Mouse (Mus musculus) testis, adult 10 weeks (tissue): Measurements from ENCODE around the gene Ang6. TPM values are rescaled to one million over a fixed set of nuclear protein-coding genes. Genes with fewer than 3 reads are reported as not detected.

Experiments
- polyA plus RNA-seq: library from polyadenylated mRNA; stranded (reverse); fragments of 350-450 nt; fragmentation: Illumina TruSeq; extraction: RNeasy Lipid Tissue Mini Kit (QIAGEN cat#74804); gene quantifications from one replicate; pipeline ENCODE4 v1.2.3, GENCODE M21; 2014; ENCODE audit warnings: low read depth, low replicate concordance

Gene Ang6
- not detected for polyA plus RNA-seq

DNA sequence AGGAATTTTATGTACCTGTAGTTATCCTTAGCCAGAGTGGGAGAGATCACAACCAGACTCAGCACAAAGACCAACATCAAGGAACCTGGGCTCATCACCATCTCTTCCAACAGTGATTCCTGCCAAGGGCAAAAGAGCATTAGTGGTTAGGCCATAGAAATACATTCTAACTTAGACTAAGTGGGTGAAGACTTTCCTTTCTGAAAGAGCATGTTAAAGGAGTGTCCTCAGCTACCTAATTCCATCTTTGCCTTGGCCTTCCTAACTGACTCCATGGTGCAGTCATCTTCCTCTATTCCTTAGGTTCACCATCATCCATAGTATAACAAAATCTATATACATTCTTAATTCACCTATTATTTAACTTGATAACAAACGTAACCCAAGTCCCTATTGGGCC, at the start of gene Ang6:
Ang6 (minus strand) TSS at position 101 of the 400 bp plus-strand sequence.

GRCm38 (mm10) chr14:43956769-43957168, 45.3 kb downstream of the Ang6 start, which contains the start of gene Ang5:
TSS of gene Ang5 (plus strand) at chr14:43957069.

Other genes with a start within 250 kb of the Ang6 start
- gene Gm8180, start 217.5 kb downstream of the Ang6 start, polyA plus RNA-seq = 8.0 TPM
- 0.35 TPM for gene Ear1, start 126.8 kb downstream of the Ang6 start, polyA plus RNA-seq
- gene Ear10, start 78.7 kb downstream of the Ang6 start, polyA plus RNA-seq = not detected
- gene Gm8113, start 76.9 kb downstream of the Ang6 start, polyA plus RNA-seq = 0.83 TPM
- not detected for gene Ang5, start 45.2 kb downstream of the Ang6 start, polyA plus RNA-seq
- gene Ear2, start 100.4 kb upstream of the Ang6 start, polyA plus RNA-seq = not detected
- 13.0 TPM for gene Gm3327, start 121.6 kb upstream of the Ang6 start, polyA plus RNA-seq
- gene Gm8212, start 195.4 kb upstream of the Ang6 start, polyA plus RNA-seq = 6.9 TPM
- gene 4930503E14Rik, start 211.0 kb upstream of the Ang6 start, polyA plus RNA-seq = 33.2 TPM